Mouse (Mus musculus) retina, postnatal 7 days (tissue): ENCODE results near the gene Rasgrp1.
A peak's percentile ranks its signal among the peaks of the same experiment; 100 is the strongest.

Experiments used
- DNase-seq: peaks from one replicate; pipeline ENCODE4 v3.0.0-alpha.2; 2012; ENCODE audit warnings: low read depth, low spot score

Rasgrp1 gene

DNA sequence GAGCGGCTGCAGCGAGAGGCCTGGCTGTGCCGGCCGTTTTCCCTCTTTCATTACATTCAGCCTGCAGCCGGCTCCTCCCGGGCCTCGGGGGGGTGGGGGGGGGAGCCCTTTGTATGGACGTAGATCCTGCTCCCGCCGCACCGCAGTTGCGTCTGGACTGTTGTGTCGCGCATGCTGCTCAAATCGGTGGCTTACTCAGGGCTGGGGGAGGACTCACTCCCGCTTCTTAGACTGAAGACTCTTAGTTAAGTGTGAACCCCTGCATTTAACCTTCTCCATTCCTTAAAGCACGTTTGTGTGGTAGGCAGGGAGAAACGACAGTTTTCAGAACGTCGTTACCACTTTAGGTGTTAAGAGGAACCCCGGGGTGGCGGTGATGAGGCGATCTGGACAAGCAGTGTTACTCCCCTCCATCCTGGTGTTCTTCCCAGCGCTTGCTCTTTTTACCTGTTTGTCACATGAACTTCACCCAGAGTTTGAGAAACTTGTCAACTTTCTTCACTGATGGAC is 92.7 kb downstream of the Rasgrp1 start:
- peak; percentile 11 for DNase-seq

DNA sequence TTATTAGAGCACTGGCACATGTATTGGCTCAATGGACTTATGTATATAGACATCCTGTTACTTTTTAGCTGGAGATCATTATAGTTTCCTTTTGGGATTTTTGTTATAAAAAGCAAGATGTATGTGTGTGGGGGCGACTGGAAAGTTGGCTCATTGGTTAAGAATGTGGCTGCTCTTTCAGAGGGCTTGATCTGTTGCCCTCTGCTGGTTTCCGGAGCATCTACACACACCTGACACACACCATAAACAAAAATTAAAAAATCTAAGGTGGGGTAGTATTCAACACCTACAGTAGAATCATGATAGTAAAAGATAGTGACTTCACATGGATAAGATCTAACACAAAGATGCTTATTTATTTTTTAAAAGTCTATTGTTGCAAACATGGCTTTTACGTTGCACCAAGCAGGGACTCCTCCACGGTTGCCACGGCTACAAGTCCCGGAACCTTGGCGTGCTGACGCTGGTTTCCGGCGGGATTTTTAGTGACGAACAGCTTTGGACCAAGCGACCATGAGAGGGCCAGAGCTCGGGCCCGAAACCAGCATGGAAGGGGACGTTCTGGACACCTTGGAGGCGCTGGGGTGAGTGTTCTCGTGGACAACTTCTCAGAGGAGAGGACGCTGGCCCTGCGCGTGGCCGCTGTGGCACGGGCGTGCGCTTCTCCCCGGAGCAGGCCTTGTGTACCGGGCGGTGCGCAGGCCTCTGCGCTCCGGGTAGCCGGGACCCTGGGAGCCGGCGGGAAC is 93.4 kb downstream of the Rasgrp1 start, which contains the start of gene Fam98b:
Fam98b (plus strand) TSS at position 485 of the 746 bp plus-strand sequence.
- DNase-seq = peak; percentile 92

DNA sequence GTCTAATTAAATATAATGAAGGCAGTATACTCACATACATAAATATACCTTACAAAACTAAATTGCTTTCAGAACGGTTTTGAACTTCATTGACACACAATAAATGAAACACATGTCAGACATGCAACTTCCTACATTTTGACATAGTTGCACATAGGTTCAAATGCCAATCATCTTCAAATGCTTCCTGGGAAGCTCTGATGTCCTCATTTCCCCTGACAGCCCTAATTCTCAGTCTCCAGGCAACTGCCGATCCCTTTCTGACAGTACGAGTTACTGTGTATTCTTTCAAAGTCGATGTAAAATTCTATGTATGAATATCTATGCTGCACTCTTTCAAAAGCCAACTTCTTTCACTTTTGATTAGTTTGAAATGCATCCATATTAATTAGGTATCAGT is 100.8 kb downstream of the Rasgrp1 start:
- no peak for DNase-seq

DNA sequence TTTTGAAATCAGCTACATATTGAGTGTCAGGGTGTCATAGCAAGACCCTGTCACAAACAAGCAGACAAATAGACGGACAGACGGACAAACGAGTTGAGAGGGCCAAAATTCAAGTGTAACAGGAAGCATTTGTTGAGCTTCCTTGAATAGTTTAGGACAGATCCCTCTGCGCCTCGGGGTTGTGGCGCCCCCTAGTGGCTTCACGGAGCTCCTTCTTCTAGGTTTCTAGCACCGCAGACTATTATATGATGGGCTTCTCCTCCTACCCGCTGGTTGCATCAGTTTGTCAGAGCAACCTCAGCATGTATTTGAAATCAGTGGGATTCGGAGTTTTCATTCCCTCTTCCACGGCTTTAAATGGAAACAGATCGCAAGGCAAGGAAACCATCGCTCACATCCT is 111.5 kb downstream of the Rasgrp1 start:
- DNase-seq = peak; percentile 47

DNA sequence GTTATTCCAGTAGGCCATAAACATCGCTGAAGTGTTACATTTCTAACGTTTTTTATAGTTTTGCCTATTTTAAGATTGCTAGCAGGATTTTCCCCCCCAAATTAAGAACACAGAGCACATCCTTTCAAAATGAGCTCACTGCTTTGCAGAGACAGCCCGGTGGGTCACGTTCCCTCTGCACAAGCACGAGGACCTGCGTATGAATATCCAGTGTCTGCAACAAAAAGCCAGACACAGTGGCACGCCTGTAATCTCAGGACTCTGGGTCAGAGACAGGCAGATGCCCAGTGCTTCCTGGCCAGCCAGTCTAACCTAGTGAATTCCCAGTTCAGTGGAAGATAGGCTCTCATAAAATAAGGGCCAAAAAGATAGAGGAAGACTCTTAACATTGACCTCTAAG is 112.5 kb downstream of the Rasgrp1 start:
- no peak for DNase-seq
